Mouse (Mus musculus) testis, postnatal 10 days (tissue): Measurements from ENCODE around the gene Tmem108.
"Not testable (repeated sequence)": the region's sequence is repeated elsewhere in the genome, so short reads cannot be mapped to it uniquely, and the experiment has no call there.

Source experiments
- DNase-seq: peaks from one replicate; pipeline ENCODE4 v3.0.0; 2021; ENCODE audit warnings: low spot score

The Tmem108 gene

GRCm38 (mm10) chr9:103678531-103679060 is 83.0 kb downstream of the Tmem108 start:
- no peak for DNase-seq

GRCm38 (mm10) chr9:103677811-103678210 is 83.8 kb downstream of the Tmem108 start:
- no peak for DNase-seq

GRCm38 (mm10) chr9:103675721-103676480 is 85.7 kb downstream of the Tmem108 start:
- no peak for DNase-seq

- DNase-seq: no peak
Measured at GRCm38 (mm10) chr9:103672881-103673280, 88.8 kb downstream of the Tmem108 start.

GRCm38 (mm10) chr9:103670592-103671113 is 91.0 kb downstream of the Tmem108 start:
- DNase-seq: not testable (repeated sequence)

- no peak for DNase-seq
Measured at GRCm38 (mm10) chr9:103668830-103669229, 92.8 kb downstream of the Tmem108 start.

- no peak for DNase-seq
Measured at GRCm38 (mm10) chr9:103665817-103666216, 95.8 kb downstream of the Tmem108 start.

GRCm38 (mm10) chr9:103664151-103664550 is 97.5 kb downstream of the Tmem108 start:
- DNase-seq: no peak

GRCm38 (mm10) chr9:103661873-103662272 is 99.8 kb downstream of the Tmem108 start:
- no peak for DNase-seq

- DNase-seq: no peak
Measured at GRCm38 (mm10) chr9:103657981-103658380, 103.7 kb downstream of the Tmem108 start.

GRCm38 (mm10) chr9:103657183-103657975 is 104.3 kb downstream of the Tmem108 start:
- DNase-seq: no peak

GRCm38 (mm10) chr9:103653995-103654587 is 107.5 kb downstream of the Tmem108 start:
- no peak for DNase-seq

GRCm38 (mm10) chr9:103652127-103652882 is 109.3 kb downstream of the Tmem108 start:
- no peak for DNase-seq

- DNase-seq: no peak
Measured at GRCm38 (mm10) chr9:103646605-103647004, 115.0 kb downstream of the Tmem108 start.

- DNase-seq: no peak
Measured at GRCm38 (mm10) chr9:103645724-103646123, 115.9 kb downstream of the Tmem108 start.

GRCm38 (mm10) chr9:103642300-103642699 is 119.3 kb downstream of the Tmem108 start:
- DNase-seq: no peak

- DNase-seq: no peak
Measured at GRCm38 (mm10) chr9:103641340-103641739, 120.3 kb downstream of the Tmem108 start.

GRCm38 (mm10) chr9:103639413-103639812 is 122.2 kb downstream of the Tmem108 start:
- DNase-seq: no peak

- DNase-seq: no peak
Measured at GRCm38 (mm10) chr9:103637451-103637850, 124.2 kb downstream of the Tmem108 start.

- DNase-seq: no peak
Measured at GRCm38 (mm10) chr9:103636847-103637246, 124.8 kb downstream of the Tmem108 start.

GRCm38 (mm10) chr9:103628861-103629469 is 132.7 kb downstream of the Tmem108 start:
- no peak for DNase-seq
